Mouse (Mus musculus) gastrocnemius, postnatal 25 days (tissue): Measurements from ENCODE around the gene Cap2. TPM values are rescaled to one million over a fixed set of nuclear protein-coding genes. Genes with fewer than 3 reads are reported as not detected.
A peak's percentile ranks its signal among the peaks of the same experiment; 100 is the strongest.

ENCODE experiments used
- DNase-seq: peaks from one replicate; pipeline ENCODE4 v3.0.0; 2022
- long read RNA-seq, 2 experiments: library from polyadenylated mRNA; stranded (forward); transcript quantifications; one replicate each; pipeline ENCODE4 v2.0.0; 2021
- total RNA-seq, 2 experiments: library from RNA; stranded (reverse); gene quantifications; 1 replicate in 1 of 2; 2 replicates in 1 of 2; pipeline ENCODE4 v1.2.3; 2021

The Cap2 gene
- 100 to 1,000 TPM; 281 to 304 TPM for total RNA-seq
- long read RNA-seq, experiment 1, transcript Cap2-201 (13 exons, 3,713 nt), result major isoform, 78 of 114 reads
- long read RNA-seq, experiment 1, partial matches to known transcripts, result 25 of 114 reads
- long read RNA-seq, experiment 1, other reads (novel, unspliced or antisense), result 11 of 114 reads
- long read RNA-seq, experiment 2, transcript Cap2-201 (13 exons, 3,713 nt), result major isoform, 86 of 142 reads
- long read RNA-seq, experiment 2, partial matches to known transcripts, result 43 of 142 reads
- long read RNA-seq, experiment 2, other reads (novel, unspliced or antisense), result 13 of 142 reads

DNA sequence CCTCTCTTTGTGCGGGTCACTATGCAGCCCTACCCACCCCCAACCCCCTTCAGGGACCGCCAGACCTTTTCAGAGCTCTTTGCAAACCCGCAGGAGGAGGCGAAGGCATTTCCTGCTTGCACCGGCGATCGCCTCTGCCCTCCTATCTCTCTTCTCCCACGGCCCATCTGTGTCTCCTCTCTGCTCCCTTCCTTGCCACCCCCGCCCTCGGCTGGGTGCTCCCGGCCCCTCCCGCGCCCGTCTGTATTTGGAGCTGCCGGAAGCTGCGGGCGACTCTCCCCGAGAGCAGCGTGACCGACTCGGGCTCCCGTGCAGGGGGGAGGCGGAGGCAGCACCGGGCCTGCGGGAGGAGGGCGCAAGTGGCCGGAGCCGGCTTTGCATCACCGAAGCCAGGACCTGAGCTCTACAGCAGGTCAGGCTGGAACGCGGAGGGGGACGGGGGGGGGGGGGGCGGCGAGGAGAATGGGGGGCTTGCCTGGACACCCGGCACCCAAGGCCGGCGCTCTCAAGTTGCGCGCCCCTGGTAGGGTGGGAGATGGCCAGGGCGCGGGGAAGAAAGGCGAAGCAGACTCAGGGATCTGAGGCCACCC lies at the start of gene Cap2:
Gene Cap2, plus strand, starts transcription at position 49 of the 590 bp plus-strand sequence.
- DNase-seq, result peak; percentile 87

DNA sequence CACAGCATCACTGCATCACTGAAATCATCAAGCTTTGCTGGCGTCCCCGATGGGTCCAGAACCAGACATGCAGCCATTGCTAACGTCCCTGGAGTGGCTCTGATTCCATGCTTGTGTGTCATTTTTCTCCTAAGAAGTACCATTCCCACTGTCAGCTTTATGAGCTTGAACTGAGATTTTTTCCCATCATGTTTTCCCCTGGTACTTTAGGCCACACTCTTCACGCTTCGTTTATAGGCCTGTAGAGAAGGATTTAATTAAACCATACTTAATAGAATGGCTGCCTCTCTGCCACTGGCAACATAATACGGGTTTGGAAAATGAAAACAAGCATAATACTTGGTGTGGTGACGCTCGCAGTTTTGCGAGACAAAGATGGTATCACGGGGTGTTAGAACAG lies 42.1 kb upstream of the Cap2 start:
- DNase-seq, result no peak

GRCm38 (mm10) chr13:46462280-46462679 lies 39.4 kb upstream of the Cap2 start:
- DNase-seq, result no peak

DNA sequence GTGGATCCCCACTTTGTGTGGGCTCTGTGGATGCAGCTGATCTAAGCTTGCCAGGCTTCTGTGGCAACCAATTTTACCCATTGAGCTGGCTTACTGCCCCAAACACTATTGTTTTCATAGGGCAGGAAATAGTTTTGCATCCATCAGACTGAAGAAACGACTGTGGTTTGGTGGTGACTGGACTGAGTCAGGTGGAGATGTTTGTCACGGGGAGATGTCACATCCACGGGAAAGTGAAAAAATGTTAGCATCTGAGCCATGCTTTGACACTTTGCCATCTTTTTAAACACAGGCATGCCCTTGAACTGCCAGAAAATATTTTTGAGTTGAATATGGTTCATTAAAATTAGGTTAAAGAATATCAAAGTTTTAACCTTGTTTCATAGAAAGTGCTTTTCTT lies 37.9 kb upstream of the Cap2 start:
- DNase-seq, result no peak

- no peak for DNase-seq
These were observed 33.4 kb upstream of the Cap2 start for GRCm38 (mm10) chr13:46468251-46468650.

GRCm38 (mm10) chr13:46469536-46469935 lies 32.1 kb upstream of the Cap2 start:
- DNase-seq, result no peak

GRCm38 (mm10) chr13:46481271-46481670 lies 20.4 kb upstream of the Cap2 start:
- no peak for DNase-seq

GRCm38 (mm10) chr13:46485605-46486004 lies 16.0 kb upstream of the Cap2 start:
- no peak for DNase-seq

- no peak for DNase-seq
These were observed 13.5 kb upstream of the Cap2 start for GRCm38 (mm10) chr13:46488166-46488565.

- no peak for DNase-seq
These were observed 11.0 kb upstream of the Cap2 start for GRCm38 (mm10) chr13:46490644-46491043.

DNA sequence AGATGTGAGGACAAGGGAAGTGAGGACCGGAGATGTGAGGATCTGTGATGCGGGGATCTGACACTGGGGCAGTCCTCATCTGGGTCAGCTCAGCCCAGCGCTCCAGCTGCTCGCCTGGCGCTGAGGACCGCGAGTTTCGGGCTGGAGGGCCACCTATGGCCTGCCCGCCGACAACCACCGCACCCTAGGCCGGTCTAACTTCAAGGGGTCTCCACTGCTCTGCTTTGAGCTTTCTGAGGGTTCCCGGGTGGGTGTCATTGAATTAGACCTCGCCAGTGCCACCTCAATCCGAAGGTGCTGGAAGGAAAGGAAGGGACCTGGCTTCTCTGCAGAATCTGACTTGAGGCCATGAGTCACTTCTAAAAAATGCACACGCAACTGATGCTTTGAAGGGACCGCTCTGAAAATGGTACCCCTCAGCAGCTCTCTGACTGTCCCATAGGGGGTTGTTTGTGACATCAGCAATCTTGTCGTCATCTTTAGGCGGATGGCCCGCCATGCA lies 793 bp downstream of the Cap2 start:
- DNase-seq, result peak; percentile 19

DNA sequence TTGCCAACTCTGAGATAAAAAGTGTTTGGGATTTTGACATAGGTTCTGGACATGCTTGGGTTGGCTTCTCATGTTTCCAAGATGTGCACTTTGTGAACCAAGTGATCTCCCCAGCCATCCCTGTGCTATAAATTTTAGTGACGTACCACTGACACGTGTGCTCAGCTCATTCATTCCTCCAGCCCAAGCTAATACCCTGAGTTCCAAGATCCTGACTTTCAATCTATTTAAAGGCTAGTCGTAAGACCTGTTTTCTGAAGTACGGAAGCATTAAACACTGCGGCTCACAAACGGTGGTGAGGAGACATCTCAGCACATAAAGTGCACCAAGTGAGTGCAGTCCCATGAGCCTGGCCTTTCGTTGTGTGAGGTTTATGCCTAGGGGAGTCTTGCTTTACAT lies 6.3 kb downstream of the Cap2 start:
- DNase-seq, result no peak

- DNase-seq, result no peak
These were observed 7.2 kb downstream of the Cap2 start for GRCm38 (mm10) chr13:46508823-46509222.

- no peak for DNase-seq
These were observed 8.8 kb downstream of the Cap2 start for GRCm38 (mm10) chr13:46510460-46510859.

DNA sequence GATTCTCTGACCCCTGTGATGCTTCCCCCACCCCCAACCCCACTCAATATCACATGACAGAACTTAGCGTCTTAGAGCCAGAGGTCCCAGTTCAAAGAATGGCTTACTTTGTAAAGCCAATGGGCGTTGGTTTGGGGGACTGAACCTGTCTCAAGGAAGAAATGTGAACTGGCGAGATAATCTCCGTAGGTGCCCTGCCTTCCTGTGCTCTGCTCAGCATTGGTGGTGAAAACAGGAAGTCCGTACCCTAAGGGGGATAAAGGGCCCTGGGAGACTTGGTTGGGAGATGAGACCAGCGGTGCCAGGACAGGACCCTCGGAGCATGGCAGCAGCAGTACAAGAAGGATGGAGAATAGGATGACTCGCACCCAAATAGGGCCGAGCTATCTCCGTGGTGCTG lies 12.8 kb downstream of the Cap2 start:
- DNase-seq, result no peak

DNA sequence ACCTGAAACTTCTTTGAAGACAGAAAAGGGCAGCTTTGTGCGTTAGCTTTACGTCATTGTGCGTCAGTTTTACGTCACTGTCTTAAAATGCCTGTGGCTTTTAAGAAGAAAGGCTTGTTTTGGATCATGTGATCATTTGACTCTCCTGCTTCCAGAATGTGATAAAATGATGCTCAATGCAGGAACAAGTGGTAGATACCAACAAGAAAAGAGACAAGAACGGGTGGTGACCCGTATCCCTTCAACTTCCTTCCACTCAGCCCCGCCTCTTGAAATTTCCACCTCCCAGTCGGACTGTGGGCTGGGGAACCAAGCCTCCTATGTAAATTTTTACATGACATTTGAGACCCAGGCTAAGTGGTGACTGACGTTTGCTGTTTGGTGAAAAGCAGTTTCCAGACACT lies 13.5 kb downstream of the Cap2 start:
- DNase-seq, result no peak

DNA sequence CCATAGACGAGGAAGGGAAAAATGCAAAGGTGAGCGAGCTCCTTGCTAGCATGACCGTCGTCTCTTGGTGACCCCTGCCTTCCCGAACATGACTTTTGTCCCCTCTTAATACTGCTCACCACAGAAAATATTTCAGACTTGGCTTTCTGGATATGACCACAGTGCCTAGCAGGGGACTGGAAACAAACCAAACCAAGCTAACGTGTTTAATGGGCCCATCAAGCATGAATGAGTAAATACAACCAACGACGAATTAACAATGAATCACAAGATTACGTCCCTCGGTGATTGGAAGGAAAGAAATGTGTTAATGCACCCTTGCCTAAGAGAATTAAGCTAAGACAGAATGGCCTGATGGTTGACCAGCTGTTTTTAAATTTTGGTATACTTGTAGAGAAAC lies 13.9 kb downstream of the Cap2 start:
- no peak for DNase-seq

GRCm38 (mm10) chr13:46516183-46516582 lies 14.5 kb downstream of the Cap2 start:
- DNase-seq, result no peak

DNA sequence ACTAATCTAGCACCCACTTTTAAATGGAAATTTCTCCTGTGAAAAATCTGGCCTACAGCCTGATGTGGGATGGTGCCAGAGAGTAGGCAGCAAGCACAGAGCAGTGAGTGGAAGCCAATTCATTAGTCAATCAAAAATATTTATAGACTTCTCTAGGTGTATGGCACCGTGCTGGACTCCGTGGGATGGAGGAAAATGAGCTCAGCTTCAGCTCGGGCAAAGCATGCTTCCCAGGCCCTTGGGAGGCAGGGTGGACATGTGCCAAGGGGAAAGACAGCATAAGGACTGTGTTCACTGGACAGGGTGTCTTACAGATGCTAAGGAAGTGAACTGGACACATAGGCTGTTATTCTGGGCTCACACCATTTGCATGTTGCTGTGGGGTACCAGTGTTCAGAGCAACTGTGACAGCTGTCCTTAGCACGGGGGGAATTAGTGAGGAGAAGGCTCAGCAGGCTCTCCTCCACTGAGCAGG lies 15.6 kb downstream of the Cap2 start:
- DNase-seq, result peak; percentile 41

- no peak for DNase-seq
These were observed 19.8 kb downstream of the Cap2 start for GRCm38 (mm10) chr13:46521482-46521881.

GRCm38 (mm10) chr13:46522798-46523197 lies 21.1 kb downstream of the Cap2 start:
- DNase-seq, result peak; percentile 38

DNA sequence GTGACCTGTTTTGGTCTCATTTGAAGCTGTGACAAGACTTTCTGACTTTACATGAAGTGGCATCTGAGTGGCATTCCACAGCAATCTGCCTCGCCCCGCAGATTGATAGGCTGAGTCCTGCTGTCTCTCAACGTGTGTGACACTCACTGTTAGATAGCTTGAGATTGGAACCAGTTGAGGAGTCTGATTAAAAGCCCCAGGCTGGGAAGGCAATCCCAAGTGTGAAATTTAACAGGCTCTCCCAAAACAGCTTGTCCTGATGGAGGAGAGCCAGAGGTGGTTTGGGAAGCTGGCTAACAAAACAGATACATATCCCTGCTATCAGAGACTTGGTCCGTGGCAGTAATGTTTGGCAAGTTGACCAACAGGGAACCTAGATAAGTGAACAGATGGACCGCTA lies 21.6 kb downstream of the Cap2 start:
- DNase-seq, result no peak

DNA sequence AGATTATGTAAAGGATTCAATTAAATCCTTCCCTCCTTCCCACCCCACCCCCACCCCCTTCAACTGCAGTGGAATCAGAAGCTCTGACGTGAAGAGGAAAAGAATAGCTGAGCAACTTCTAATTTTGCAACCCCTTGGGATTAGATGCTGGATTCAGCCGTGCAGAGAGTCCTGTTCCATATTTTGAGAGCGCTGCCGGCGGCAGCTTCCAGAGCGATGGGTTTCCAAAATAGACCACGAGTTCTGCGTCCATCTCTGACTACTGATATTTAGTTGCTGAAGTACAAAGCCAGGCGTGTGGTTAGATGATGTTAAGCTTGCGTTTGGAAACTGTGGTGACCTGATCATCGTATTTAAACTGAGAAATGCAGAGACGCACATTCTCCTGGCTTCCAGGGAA lies 22.1 kb downstream of the Cap2 start:
- peak; percentile 51 for DNase-seq
